Mouse (Mus musculus): Measurements from ENCODE around the gene Cryba4.

Gene Cryba4

GRCm38 (mm10) chr5:112211911-112212310 lies 40.4 kb downstream of the Cryba4 start:
- DNase-seq (ENCODE audit: extremely low read depth, insufficient read length, low spot score), result no peak

GRCm38 (mm10) chr5:112210104-112210503 lies 42.2 kb downstream of the Cryba4 start:
- no peak for DNase-seq (ENCODE audit: extremely low read depth, insufficient read length, low spot score)

GRCm38 (mm10) chr5:112208321-112208720 lies 44.0 kb downstream of the Cryba4 start:
- DNase-seq (ENCODE audit: extremely low read depth, insufficient read length, low spot score), result no peak

DNA sequence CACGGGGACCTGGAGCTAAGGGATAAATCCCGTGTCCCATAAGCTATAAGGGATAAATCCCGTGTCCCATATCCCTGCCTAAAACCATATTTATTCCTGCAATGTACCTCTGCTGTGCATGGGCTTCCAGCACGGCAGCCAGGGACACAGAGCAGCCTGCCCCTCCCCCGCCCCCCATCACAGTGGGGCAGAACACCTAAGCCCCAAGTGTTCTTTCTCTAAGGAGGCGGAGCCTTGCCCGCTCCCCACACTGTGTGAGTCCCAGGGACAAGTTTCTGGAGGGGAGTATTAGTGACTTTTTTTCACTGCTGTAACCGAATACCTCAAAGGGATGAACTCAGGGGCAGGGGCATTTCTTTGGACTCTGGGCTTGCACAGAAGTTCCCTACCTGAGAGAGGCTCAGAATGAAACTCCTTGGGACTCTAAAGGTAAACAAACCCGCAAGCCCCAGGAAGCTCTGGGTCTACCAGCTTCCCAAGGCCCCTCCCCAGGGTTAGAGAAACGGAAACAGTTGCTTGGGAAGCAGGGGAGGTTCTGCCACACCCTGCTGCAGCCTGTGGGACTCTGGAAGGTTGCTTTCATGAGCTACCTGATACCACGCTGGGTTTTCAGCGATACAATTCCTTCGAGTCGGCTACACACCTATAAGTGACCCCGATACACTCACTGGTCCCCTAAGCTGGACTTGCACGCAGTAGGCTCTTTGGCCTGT lies 45.6 kb downstream of the Cryba4 start:
- no peak for DNase-seq (ENCODE audit: extremely low read depth, insufficient read length, low spot score)

GRCm38 (mm10) chr5:112199656-112200055 lies 52.7 kb downstream of the Cryba4 start:
- DNase-seq (ENCODE audit: extremely low read depth, insufficient read length, low spot score), result no peak

Measured in 3134 (cell line).